Mouse (Mus musculus) heart, postnatal 0 days (tissue): ENCODE data around the gene Gm45021. TPM values are rescaled to one million over a fixed set of nuclear protein-coding genes. Genes with fewer than 3 reads are reported as not detected.

Experiments used
- ATAC-seq: fragments of 200-750 bp; cut with Nextera tagmentation; 2 replicates; pipeline ENCODE4 v1.8.0; 2017; ENCODE audit warnings: low read depth, moderate number of reproducible peaks, moderate library complexity; ENCODE audit not compliant: insufficient read depth
- DNase-seq: peaks from one replicate; pipeline ENCODE4 v3.0.0-alpha.2; 2016; ENCODE audit warnings: low spot score
- H3K27ac ChIP-seq: fragments of 300-500 bp; sonication (generic); 2 replicates; pipeline ENCODE4 v1.5.1; 2014; ENCODE audit warnings: low read depth, mild to moderate bottlenecking
- H3K27me3 ChIP-seq: fragments of 300-500 bp; sonication (generic); 2 replicates; pipeline ENCODE4 v1.6.1; 2014; ENCODE audit warnings: low read length, mixed read lengths; ENCODE audit not compliant: control insufficient read depth, insufficient read depth
- H3K36me3 ChIP-seq: fragments of 300-500 bp; sonication (generic); replicated peaks from 2 replicates; pipeline ENCODE4 v1.6.1; 2014; ENCODE audit warnings: low read length, mixed read lengths; ENCODE audit not compliant: control insufficient read depth, insufficient read depth
- H3K4me1 ChIP-seq: fragments of 300-500 bp; sonication (generic); 2 replicates; pipeline ENCODE4 v1.6.1; 2014; ENCODE audit warnings: antibody characterized with exemption; ENCODE audit not compliant: control insufficient read depth, insufficient read depth
- H3K4me2 ChIP-seq: fragments of 300-500 bp; sonication (generic); 2 replicates; pipeline ENCODE4 v1.6.1; 2014; ENCODE audit warnings: low read depth, mild to moderate bottlenecking, low read length, moderate library complexity
- H3K4me3 ChIP-seq: fragments of 300-500 bp; sonication (generic); 2 replicates; pipeline ENCODE4 v1.5.1; 2014; ENCODE audit warnings: low read depth, low read length
- H3K9ac ChIP-seq: fragments of 300-500 bp; sonication (generic); replicated peaks from 2 replicates; pipeline ENCODE4 v1.6.1; 2014; ENCODE audit warnings: low read depth, low read length, mixed read lengths
- H3K9me3 ChIP-seq: fragments of 300-500 bp; sonication (generic); replicated peaks from 2 replicates; pipeline ENCODE4 v1.6.1; 2016; ENCODE audit warnings: low read length; ENCODE audit not compliant: control insufficient read depth
- CTCF ChIP-seq: IDR thresholded peaks from 2 replicates; pipeline ENCODE4 v1.5.1; 2016; ENCODE audit warnings: antibody characterized with exemption, control low read depth, low read depth
- EP300 ChIP-seq: IDR thresholded peaks from 2 replicates; pipeline ENCODE4 v1.6.1; 2016; ENCODE audit warnings: antibody characterized with exemption, low read depth
- WGBS: fragments of 180-500 bp; shearing (Covaris S2); extraction: QIAGEN DNeasy Blood & Tissue Kit; methylation state at CpG from one replicate; pipeline ENCODE4 v1.1.7; 2014; 5-methylcytosine and 5-hydroxymethylcytosine counted together
- polyA plus RNA-seq: library from polyadenylated mRNA; unstranded; fragments of >200 nt; fragmentation: Nextera tagmentation; extraction: Ambion mirVana; gene quantifications from 2 replicates; pipeline ENCODE4 v1.2.1, GENCODE M21; 2015
- total RNA-seq: library from RNA; depleted of rRNA; stranded (reverse); fragments of >200 nt; gene quantifications from 2 replicates; pipeline ENCODE4 v1.2.3, GENCODE M21; 2014; ENCODE audit warnings: low replicate concordance

The Gm45021 gene
- total and polyA plus RNA-seq, 2 experiments from 2014 or later: not detected

DNA sequence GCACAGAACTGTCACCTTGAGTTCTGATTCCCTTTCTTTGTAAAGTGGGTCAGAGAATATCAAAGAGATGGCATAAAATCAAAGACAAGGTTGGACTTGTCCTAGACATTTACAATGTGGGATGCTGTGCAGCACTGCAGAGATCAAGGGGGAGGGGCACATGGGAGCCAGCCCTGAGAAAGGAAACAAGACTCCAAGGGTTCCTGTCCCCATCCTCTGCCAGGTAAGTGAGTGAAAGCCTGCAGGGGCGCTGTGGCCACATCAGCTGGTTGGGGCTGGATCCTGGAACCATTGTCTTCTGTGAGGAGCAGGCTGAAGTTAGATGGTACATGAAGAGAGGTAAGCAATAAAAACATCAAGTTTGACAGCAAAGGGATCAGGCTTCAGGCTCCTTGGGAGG is 34.0 kb downstream of the Gm45021 start:
- WGBS: 37% methylated on average over 1 of the region's 1 CpGs
- no peak for ATAC-seq

DNA sequence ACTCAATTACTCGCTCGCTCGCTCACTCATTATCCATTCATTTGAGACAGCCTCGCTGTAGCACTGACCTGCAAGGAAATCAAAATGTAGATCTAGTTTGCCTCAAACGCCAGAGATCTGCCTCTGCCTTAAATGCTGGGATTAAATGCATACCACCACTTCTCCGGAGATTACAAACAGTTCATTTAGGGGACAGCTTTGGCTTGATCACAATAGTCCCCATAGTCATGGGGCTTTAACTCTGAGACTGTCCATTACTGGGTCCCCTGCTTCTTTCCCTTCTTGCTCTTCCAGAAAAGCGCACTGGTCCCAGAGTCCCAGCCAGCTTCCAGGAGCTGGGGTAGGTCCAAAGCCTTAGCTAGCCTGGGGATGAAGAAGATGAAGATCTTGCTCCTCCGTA is 37.1 kb downstream of the Gm45021 start, which contains the start of gene AI854703:
Gene AI854703 (plus strand): TSS at position 301 of the 400 bp plus-strand sequence.
- peaks cover 15% of the 10 kb centered on the region for H3K27me3 ChIP-seq
- 42% methylated on average over 8 of the region's 8 CpGs for WGBS

More for the DNA sequence above, 34.0 kb downstream of the Gm45021 start:
- H3K36me3 ChIP-seq: peaks cover 24% of the 10 kb centered on the region
- peaks cover 4% of the 10 kb centered on the region; the same call in 1 of the 2 replicates for H3K27me3 ChIP-seq
- TF ChIP-seq EP300 (no peak), CTCF (no peak)
- no peak overlapping the region for H3K4me3 ChIP-seq
- DNase-seq: no peak
- no peak overlapping the region for H3K27ac ChIP-seq
- 0 out of 2 replicates have a peak, but pooled peaks cover 9% of the 10 kb centered on the region for H3K4me1 ChIP-seq
- no peaks in the 10 kb centered on the region for H3K9me3 ChIP-seq
- no peak overlapping the region for H3K9ac ChIP-seq
- no peak overlapping the region for H3K4me2 ChIP-seq

DNA sequence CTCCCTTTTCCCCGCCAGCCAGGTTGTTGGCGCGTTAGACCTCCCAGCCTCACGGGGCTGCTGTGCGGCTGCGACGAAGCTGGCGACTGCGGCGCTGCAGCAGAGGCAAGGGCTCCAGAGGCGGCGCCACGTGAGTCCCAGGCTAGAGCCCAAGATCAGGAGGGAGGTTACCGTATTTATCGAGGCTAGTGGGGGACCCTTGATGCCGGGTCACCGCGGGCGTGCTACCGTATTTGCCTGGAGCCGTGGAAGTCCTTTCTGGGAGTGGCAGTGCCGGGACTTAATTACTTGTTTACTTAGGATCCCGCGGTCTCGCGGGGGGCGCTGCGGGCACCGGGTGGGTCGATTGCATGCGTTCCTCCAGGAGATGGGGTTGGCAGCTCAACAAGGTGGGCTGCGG is 37.6 kb downstream of the Gm45021 start:
- Histone ChIP-seq H3K4me1 (peaks cover 20% of the 10 kb centered on the region), H3K4me2 (peak overlapping the region; percentile 76), H3K4me3 (peak overlapping the region; percentile 48), H3K36me3 (no peaks in the 10 kb centered on the region), H3K9ac (peak overlapping the region; percentile 34; the same call in 1 of the 2 replicates), H3K27me3 (peaks cover 15% of the 10 kb centered on the region), H3K9me3 (no peaks in the 10 kb centered on the region), H3K27ac (no peak overlapping the region)
- ATAC-seq (peak; percentile 45; the same call in 1 of the 2 replicates), DNase-seq (peak; percentile 31)
- 1% methylated on average over 32 of the region's 32 CpGs for WGBS
- TF ChIP-seq EP300 (no peak), CTCF (no peak)

More for the DNA sequence above, 37.1 kb downstream of the Gm45021 start, which contains the start of gene AI854703:
- peaks cover 20% of the 10 kb centered on the region for H3K4me1 ChIP-seq
- H3K27ac ChIP-seq: no peak within 1 kb of the TSS
- H3K9ac ChIP-seq: peak within 1 kb of the TSS; percentile 34; the same call in 1 of the 2 replicates
- no peak for DNase-seq
- peak within 1 kb of the TSS; percentile 48 for H3K4me3 ChIP-seq
- H3K9me3 ChIP-seq: no peaks in the 10 kb centered on the region
- TF ChIP-seq EP300 (no peak), CTCF (no peak)
- peak within 1 kb of the TSS; percentile 76 for H3K4me2 ChIP-seq
- no peak for ATAC-seq
- no peaks in the 10 kb centered on the region for H3K36me3 ChIP-seq

GRCm38 (mm10) chr6:48627511-48627924 is 38.1 kb downstream of the Gm45021 start:
- ATAC-seq (no peak), DNase-seq (no peak)
- WGBS: 13% methylated on average over 7 of the region's 7 CpGs

GRCm38 (mm10) chr6:48628377-48628776 is 39.0 kb downstream of the Gm45021 start:
- TF ChIP-seq EP300 (no peak), CTCF (no peak)
- 75% methylated on average over 3 of the region's 3 CpGs for WGBS
- no peaks in the 10 kb centered on the region for H3K36me3 ChIP-seq
- H3K27ac ChIP-seq: no peak overlapping the region
- DNase-seq (no peak), ATAC-seq (no peak)
- H3K9ac ChIP-seq: no peak overlapping the region
- peaks cover 20% of the 10 kb centered on the region for H3K4me1 ChIP-seq
- no peak overlapping the region for H3K4me3 ChIP-seq
- no peak overlapping the region for H3K4me2 ChIP-seq
- H3K9me3 ChIP-seq: no peaks in the 10 kb centered on the region
- peaks cover 15% of the 10 kb centered on the region for H3K27me3 ChIP-seq

More at GRCm38 (mm10) chr6:48627511-48627924, 38.1 kb downstream of the Gm45021 start:
- H3K4me1 ChIP-seq: peaks cover 20% of the 10 kb centered on the region
- peak overlapping the region; percentile 48 for H3K4me3 ChIP-seq
- peak overlapping the region; percentile 34; the same call in 1 of the 2 replicates for H3K9ac ChIP-seq
- H3K4me2 ChIP-seq: peak overlapping the region; percentile 76
- no peak overlapping the region for H3K27ac ChIP-seq
- no peaks in the 10 kb centered on the region for H3K9me3 ChIP-seq
- no peak for TF ChIP-seq CTCF
- H3K27me3 ChIP-seq: peaks cover 15% of the 10 kb centered on the region
- H3K36me3 ChIP-seq: no peaks in the 10 kb centered on the region
